Mouse (Mus musculus): ENCODE measurements around the gene Gm42669. TPM values are rescaled to one million over a fixed set of nuclear protein-coding genes. Genes with fewer than 3 reads are reported as not detected.
A peak's percentile ranks its signal among the peaks of the same experiment; 100 is the strongest.

Gene Gm42669
- polyA plus RNA-seq, 1 experiment: 0.02 TPM

DNA sequence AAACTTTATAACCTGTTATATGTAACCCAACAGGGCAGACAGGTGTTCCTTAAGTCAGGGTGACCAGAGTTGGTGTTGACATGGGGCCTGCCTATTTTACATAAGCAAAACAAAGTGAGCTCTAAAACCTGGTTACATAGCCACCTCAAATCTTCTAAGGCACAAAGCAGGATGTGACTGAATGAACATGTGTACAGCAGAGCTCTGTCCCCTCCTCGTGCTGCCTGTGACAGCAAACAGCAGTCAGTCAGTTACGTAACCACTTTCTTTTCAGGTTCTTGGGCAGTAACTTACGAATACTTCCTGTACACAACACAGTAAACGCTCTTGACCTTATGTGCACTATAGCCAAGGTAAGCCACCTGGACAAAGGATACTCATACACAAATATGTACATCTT is 38.5 kb downstream of the Gm42669 start:
- Histone ChIP-seq H3K36me3 (ENCODE audit: control insufficient read depth) (peaks cover 15% of the 10 kb centered on the region), H3K27me3 (ENCODE audit: control insufficient read depth) (peaks cover 23% of the 10 kb centered on the region), H3K4me3 (replicated peaks) (no peak overlapping the region), H3K4me1 (ENCODE audit: control insufficient read depth) (peaks cover 32% of the 10 kb centered on the region), H3K9me3 (ENCODE audit: control insufficient read depth, low read length) (no peaks in the 10 kb centered on the region)
- TF ChIP-seq TAL1 (IDR thresholded peaks at IDR 0.05; ENCODE audit: low read length) (no peak), GATA1 (IDR thresholded peaks at IDR 0.05; ENCODE audit: low read length) (no peak)

DNA sequence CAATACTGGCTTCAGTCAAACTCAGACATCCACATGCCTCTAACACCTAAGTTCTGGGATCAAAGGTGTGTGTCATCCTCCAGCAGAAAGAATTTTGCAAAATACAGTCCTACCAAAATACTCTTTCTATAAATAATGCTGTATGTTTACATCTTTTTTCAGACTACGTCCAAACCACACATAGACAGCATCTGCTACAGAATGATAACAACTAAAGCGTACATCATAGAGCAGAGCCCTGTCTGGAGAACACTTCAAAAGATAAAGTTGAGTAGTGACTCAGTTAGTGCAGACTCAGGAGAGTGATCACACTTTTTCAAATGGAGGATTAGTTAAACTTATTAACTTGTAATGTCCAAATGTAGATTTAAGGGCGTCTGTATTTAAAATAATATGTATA is 40.5 kb downstream of the Gm42669 start:
- peak; percentile 88 for TF ChIP-seq TAL1 (IDR thresholded peaks at IDR 0.05; ENCODE audit: low read length)
- peak; percentile 77 for TF ChIP-seq GATA1 (IDR thresholded peaks at IDR 0.05; ENCODE audit: low read length)
- Histone ChIP-seq H3K4me3 (replicated peaks) (no peak overlapping the region), H3K4me1 (ENCODE audit: control insufficient read depth) (peaks cover 32% of the 10 kb centered on the region), H3K27me3 (ENCODE audit: control insufficient read depth) (peaks cover 7% of the 10 kb centered on the region), H3K9me3 (ENCODE audit: control insufficient read depth, low read length) (no peaks in the 10 kb centered on the region), H3K36me3 (ENCODE audit: control insufficient read depth) (peaks cover 23% of the 10 kb centered on the region)

DNA sequence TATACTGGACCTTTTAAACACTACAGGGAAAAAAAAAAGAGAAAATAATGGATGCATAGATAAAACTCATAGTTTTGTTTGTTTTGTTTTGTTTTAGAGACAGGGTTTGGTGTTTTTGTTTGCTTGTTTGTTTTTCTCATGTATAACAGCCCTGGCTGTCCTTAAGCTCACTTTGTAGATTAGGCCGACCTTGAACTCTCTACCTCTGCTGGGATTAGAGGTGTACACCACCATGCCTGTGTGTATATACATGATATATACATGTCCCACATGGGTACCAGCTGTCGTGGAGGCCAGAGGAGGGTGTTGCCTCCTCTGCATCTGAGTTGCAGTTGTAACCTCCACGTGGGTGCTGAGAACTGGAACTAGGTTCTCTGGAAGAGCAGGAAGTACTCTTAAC is 41.0 kb downstream of the Gm42669 start:
- TF ChIP-seq TAL1 (IDR thresholded peaks at IDR 0.05; ENCODE audit: low read length) (no peak), GATA1 (IDR thresholded peaks at IDR 0.05; ENCODE audit: low read length) (no peak)

DNA sequence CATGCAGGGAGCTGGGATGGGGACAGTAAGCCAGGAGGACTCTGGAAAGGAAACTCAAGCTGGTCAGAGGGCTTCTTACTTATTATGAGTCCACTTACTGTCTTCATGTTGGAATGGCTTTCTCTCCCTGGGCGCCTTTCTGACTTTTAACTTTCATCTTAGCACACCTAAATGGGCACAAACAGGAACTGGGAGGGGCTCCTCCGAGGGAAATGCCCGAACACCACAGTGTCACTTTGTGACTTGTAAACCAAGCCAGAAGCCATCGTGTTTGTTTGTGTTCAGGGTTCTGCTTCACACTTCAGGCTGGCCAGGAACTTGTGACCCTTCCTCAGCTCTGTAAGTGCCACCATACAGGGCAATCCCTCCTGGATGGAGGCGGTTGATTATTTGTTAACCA is 46.9 kb downstream of the Gm42669 start:
- no peaks in the 10 kb centered on the region for H3K9me3 ChIP-seq (ENCODE audit: control insufficient read depth, low read length)
- no peak for TF ChIP-seq TAL1 (IDR thresholded peaks at IDR 0.05; ENCODE audit: low read length)
- TF ChIP-seq GATA1 (IDR thresholded peaks at IDR 0.05; ENCODE audit: low read length): no peak
- peaks cover 19% of the 10 kb centered on the region for H3K36me3 ChIP-seq (ENCODE audit: control insufficient read depth)
- no peaks in the 10 kb centered on the region for H3K27me3 ChIP-seq (ENCODE audit: control insufficient read depth)
- H3K4me1 ChIP-seq (ENCODE audit: control insufficient read depth): peaks cover 13% of the 10 kb centered on the region
- H3K4me3 ChIP-seq (replicated peaks): no peak overlapping the region

More for the DNA sequence above, 41.0 kb downstream of the Gm42669 start:
- Histone ChIP-seq H3K36me3 (ENCODE audit: control insufficient read depth) (peaks cover 23% of the 10 kb centered on the region), H3K9me3 (ENCODE audit: control insufficient read depth, low read length) (no peaks in the 10 kb centered on the region), H3K4me1 (ENCODE audit: control insufficient read depth) (peaks cover 32% of the 10 kb centered on the region), H3K27me3 (ENCODE audit: control insufficient read depth) (peaks cover 3% of the 10 kb centered on the region), H3K4me3 (replicated peaks) (no peak overlapping the region)

DNA sequence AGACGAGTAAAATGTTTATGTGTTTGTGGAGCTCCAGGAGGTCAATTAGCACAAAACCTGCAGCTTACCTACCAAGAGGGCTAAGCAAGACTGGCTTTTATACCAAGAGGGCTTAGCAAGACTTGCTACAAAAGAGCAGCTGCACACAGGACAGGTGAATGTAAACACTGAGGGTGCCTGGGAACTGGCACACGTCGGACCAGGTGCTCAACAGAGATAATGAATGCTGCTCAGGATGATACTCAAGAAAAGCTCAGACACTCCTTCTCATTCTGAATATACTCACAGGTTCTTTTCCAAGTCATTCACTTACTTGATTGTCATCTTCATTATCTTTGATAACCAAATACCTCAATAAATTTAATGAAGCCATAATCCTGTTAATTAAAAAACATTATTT is 49.5 kb downstream of the Gm42669 start:
- Histone ChIP-seq H3K4me1 (ENCODE audit: control insufficient read depth) (peaks cover 11% of the 10 kb centered on the region), H3K27me3 (ENCODE audit: control insufficient read depth) (no peaks in the 10 kb centered on the region), H3K36me3 (ENCODE audit: control insufficient read depth) (peaks cover 27% of the 10 kb centered on the region), H3K9me3 (ENCODE audit: control insufficient read depth, low read length) (no peaks in the 10 kb centered on the region), H3K4me3 (replicated peaks) (no peak overlapping the region)
- peak; percentile 53; the same call in 2 of the 3 replicates for TF ChIP-seq TAL1 (IDR thresholded peaks at IDR 0.05; ENCODE audit: low read length)
- no peak for TF ChIP-seq GATA1 (IDR thresholded peaks at IDR 0.05; ENCODE audit: low read length)

DNA sequence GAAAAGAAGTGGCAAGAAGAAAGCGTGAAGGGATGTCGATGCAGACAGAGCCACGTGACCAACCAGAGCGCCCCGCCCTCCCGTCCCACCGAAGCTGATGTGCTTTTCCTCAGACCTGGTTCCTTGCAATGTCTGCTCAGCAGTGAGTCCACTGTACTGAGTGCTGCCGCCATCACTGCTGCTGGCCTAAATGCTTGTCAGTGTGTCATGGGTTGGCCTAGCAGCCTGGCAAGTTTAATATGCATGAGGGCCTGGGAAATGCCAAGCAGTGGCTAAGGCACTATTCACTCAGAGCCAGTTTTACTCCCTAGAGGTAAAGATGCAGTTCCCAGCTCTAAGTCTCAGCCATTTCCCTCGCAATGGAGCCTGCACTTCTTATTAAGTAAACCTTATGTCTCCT is 61.7 kb downstream of the Gm42669 start:
- Histone ChIP-seq H3K9me3 (ENCODE audit: control insufficient read depth, low read length) (0 out of 2 replicates have a peak, but pooled peaks cover 2% of the 10 kb centered on the region), H3K27me3 (ENCODE audit: control insufficient read depth) (no peaks in the 10 kb centered on the region), H3K4me1 (ENCODE audit: control insufficient read depth) (no peaks in the 10 kb centered on the region), H3K4me3 (replicated peaks) (no peak overlapping the region), H3K36me3 (ENCODE audit: control insufficient read depth) (peaks cover 40% of the 10 kb centered on the region)
- TF ChIP-seq GATA1 (IDR thresholded peaks at IDR 0.05; ENCODE audit: low read length): no peak
- TF ChIP-seq TAL1 (IDR thresholded peaks at IDR 0.05; ENCODE audit: low read length): no peak

DNA sequence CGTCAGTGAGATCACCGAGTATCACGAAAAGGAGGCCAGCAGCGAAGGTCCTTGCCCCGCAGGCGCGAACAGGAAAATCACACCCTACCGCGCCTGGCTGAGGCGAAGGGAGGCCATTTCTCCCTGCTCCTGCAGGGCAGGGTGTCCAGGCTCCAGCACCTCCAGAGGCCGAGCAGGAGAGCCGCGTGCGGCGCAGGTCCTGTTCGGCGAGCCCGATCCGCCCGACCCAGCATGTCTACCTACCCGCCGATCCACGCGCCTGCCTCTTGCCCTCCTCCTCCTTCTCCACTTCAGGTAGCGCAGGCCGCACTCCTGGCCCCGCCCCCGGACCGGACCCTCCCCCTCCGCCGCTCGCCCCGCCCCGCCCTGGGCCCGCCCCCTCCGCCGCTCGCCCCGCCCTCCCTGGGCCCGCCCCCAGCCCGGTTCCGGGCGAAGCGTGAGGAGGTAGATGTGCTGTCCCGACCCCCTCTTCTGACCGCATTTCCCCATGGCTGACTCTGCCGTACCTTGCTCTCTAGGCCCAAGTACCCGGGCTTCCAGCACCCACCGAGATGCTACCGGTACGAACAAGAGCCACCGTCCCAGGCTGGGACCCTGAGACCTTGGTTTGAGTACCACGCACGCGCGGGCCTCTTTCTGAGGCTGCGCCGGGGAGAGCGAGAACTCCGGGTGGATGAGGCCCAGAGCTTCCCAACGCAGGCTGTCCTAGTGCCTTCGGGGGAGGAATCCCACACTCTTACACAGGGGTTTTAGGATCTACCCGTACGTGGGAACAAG is 90.1 kb downstream of the Gm42669 start, which contains the start of the genes Rpap2 and Glmn:
TSS of gene Rpap2 (plus strand) at position 73 of the 777 bp plus-strand sequence.
TSS of gene Glmn (minus strand) at position 588 of the 777 bp plus-strand sequence.
- Histone ChIP-seq H3K9me3 (ENCODE audit: control insufficient read depth, low read length) (no peaks in the 10 kb centered on the region), H3K4me1 (ENCODE audit: control insufficient read depth) (peaks cover 21% of the 10 kb centered on the region), H3K27me3 (ENCODE audit: control insufficient read depth) (no peaks in the 10 kb centered on the region), H3K36me3 (ENCODE audit: control insufficient read depth) (peaks cover 5% of the 10 kb centered on the region), H3K4me3 (replicated peaks) (peak within 1 kb of the TSS; percentile 66)
- TF ChIP-seq TAL1 (IDR thresholded peaks at IDR 0.05; ENCODE audit: low read length): no peak
- no peak for TF ChIP-seq GATA1 (IDR thresholded peaks at IDR 0.05; ENCODE audit: low read length)

DNA sequence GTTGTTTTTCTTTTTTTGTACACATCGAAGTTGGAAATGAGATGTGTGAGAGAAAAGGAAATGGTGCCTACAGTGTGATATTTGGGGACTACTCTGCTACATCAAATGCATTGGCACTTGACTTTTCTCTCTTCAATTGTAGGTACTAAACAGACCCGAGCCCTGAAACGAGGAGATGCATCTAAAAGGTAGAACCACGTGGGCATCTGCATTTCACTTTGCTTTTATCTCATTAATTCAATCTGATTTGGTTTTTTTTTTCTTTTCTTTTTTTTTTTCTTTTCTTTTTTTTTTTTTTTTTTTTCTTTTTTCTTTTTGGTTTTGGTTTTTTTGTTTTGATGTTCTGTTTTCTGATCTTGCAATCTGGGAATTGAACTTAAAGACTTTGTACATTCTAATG is 91.0 kb downstream of the Gm42669 start:
- H3K27me3 ChIP-seq (ENCODE audit: control insufficient read depth): no peaks in the 10 kb centered on the region
- H3K4me1 ChIP-seq (ENCODE audit: control insufficient read depth): peaks cover 21% of the 10 kb centered on the region
- no peaks in the 10 kb centered on the region for H3K9me3 ChIP-seq (ENCODE audit: control insufficient read depth, low read length)
- peak overlapping the region; percentile 66 for H3K4me3 ChIP-seq (replicated peaks)
- TF ChIP-seq GATA1 (IDR thresholded peaks at IDR 0.05; ENCODE audit: low read length) (no peak), TAL1 (IDR thresholded peaks at IDR 0.05; ENCODE audit: low read length) (no peak)
- peaks cover 11% of the 10 kb centered on the region for H3K36me3 ChIP-seq (ENCODE audit: control insufficient read depth)

DNA sequence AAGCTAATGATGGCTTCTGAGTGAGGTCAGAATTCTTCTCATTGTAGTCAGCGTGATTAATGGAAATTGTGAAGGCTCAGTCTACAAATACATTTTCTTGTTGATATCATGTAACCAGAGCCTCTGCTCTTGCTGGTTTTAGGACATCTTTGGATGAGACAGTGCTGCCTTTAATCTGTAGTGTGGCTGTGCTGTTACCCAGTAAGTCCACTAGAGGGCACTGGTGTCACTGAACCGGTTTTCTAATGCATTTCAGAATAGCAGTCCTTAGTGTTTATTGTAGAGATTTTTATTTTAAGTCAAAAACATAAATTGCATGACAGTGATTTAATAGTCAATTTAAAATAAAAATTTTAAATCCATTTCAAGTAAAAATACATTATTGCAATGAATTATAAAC is 103.8 kb downstream of the Gm42669 start:
- H3K36me3 ChIP-seq (ENCODE audit: control insufficient read depth): peaks cover 22% of the 10 kb centered on the region
- TF ChIP-seq GATA1 (IDR thresholded peaks at IDR 0.05; ENCODE audit: low read length): no peak
- TF ChIP-seq TAL1 (IDR thresholded peaks at IDR 0.05; ENCODE audit: low read length): no peak
- no peaks in the 10 kb centered on the region for H3K27me3 ChIP-seq (ENCODE audit: control insufficient read depth)
- H3K4me3 ChIP-seq (replicated peaks): no peak overlapping the region
- no peaks in the 10 kb centered on the region for H3K9me3 ChIP-seq (ENCODE audit: control insufficient read depth, low read length)
- peaks cover 10% of the 10 kb centered on the region for H3K4me1 ChIP-seq (ENCODE audit: control insufficient read depth)

Data from erythroblast, embryonic 14.5 days (primary cell).